Mouse (Mus musculus): ENCODE data around the gene Triap1.

DNA sequence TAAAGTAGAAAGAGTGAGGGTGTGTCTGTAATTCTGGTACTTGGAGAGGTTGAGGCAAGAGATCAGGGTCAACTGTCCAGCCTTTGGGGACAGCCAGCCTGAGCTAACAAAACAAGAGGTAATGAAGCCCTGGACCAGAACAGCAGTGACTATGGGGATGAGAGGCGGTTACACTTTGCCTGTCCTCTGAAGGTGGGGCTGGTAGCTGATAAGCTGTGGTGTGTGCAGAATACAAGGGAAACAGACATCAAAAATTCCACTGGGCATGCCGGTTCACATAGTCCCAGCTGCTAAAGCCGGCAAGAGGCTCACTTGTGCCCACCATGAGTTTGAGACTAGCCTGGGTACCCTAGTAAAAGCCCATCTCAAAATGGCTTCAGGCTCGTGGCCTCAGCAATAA, 28.7 kb upstream of the Triap1 start:
- TF ChIP-seq CTCF (IDR thresholded peaks at IDR 0.05; ENCODE audit: extremely low read depth, insufficient read length, insufficient replicate concordance, low read depth, low read length), result no peak
- no peak for TF ChIP-seq POLR2A (IDR thresholded peaks at IDR 0.05; ENCODE audit: low read depth, low read length)
